Mouse (Mus musculus) brain, embryonic 14.5 days (tissue): Measurements from ENCODE around the gene Tmem269.

Source experiments
- CTCF ChIP-seq: fragments of 200-500 bp; IDR thresholded peaks from 2 replicates; pipeline ENCODE4 v1.5.1; 2012; ENCODE audit warnings: inconsistent platforms, mild to moderate bottlenecking, moderate library complexity, borderline replicate concordance; ENCODE audit not compliant: insufficient read depth, insufficient read length; ENCODE audit errors: extremely low read depth
- POLR2A ChIP-seq: fragments of 200-500 bp; IDR thresholded peaks from 2 replicates; pipeline ENCODE4 v1.6.1; 2012; ENCODE audit warnings: mild to moderate bottlenecking, inconsistent platforms, borderline replicate concordance; ENCODE audit not compliant: poor library complexity, insufficient read depth, insufficient read length, severe bottlenecking; ENCODE audit errors: extremely low read depth

GRCm38 (mm10) chr4:119189864-119190263 is 28.2 kb downstream of the Tmem269 start, which contains the start of gene Ermap:
- no peak for TF ChIP-seq CTCF
- TF ChIP-seq POLR2A: no peak
